Mouse (Mus musculus): ENCODE results near the gene Tpm1. TPM values are rescaled to one million over a fixed set of nuclear protein-coding genes. Genes with fewer than 3 reads are reported as not detected.

The Tpm1 gene
- 1,038 and 1,102 TPM in 2 replicates for polyA plus RNA-seq (2015; fragmentation: Nextera tagmentation; extraction: Ambion mirVana)

DNA sequence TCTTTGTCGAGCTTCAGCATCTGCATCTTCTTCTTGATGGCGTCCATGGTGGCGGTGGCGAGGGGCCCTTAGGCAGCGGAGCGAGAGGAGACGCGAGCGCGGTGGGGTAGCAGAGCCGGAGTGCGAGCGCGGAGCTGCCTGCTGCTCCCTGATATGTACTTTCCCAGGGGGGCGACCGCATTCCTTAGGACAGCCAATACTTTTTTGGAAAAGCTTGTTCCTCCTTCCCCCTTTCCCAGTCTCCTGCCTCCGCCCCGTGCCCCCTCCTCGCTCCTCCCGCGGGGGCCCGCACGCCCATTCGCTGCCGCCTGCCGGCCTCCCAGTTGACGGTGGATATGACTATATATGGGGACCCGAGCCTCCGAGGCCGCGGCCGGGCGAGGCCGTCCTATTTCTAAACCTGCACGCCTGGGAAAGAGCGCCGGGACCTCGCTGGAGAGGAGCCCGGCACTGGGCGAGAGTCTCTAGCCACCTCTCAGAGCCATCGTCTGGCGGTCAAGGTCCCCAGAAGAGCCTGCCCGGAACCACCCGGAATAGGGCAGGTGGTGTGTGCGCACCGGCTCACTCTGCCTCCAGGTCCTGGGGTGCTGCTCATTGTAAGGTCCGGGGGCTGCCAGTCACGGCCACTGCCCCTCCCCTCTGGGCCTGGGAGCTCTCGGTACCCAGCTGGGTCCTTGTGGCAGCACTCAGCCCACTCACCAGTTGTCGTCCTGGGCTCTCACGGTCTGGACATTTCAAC, at the start of gene Tpm1:
TSS of gene Tpm1 (minus strand) at position 321 of the 739 bp plus-strand sequence.
- ATAC-seq (ENCODE audit: insufficient read depth, low FRiP score, low read depth), result peak; percentile 82
- Histone ChIP-seq H3K36me3 (no peaks in the 10 kb centered on the region), H3K9ac (peak within 1 kb of the TSS; percentile 70), H3K4me3 (replicated peaks) (peak within 1 kb of the TSS; percentile 81), H3K9me3 (no peaks in the 10 kb centered on the region), H3K4me2 (peak within 1 kb of the TSS; percentile 84), H3K27me3 (replicated peaks) (no peaks in the 10 kb centered on the region), H3K4me1 (peaks cover 31% of the 10 kb centered on the region), H3K27ac (peak within 1 kb of the TSS; percentile 93)
- 1% methylated on average over 51 of the region's 51 CpGs for WGBS

- no peak for ATAC-seq (ENCODE audit: insufficient read depth, low FRiP score, low read depth)
- 0 out of 2 replicates have a peak, but pooled peaks cover 17% of the 10 kb centered on the region for H3K4me1 ChIP-seq
- no peaks in the 10 kb centered on the region for H3K9me3 ChIP-seq
- 91% methylated on average over 2 of the region's 2 CpGs for WGBS
- no peak overlapping the region for H3K4me2 ChIP-seq
- no peaks in the 10 kb centered on the region for H3K27me3 ChIP-seq (replicated peaks)
- no peak overlapping the region for H3K4me3 ChIP-seq (replicated peaks)
- no peak overlapping the region for H3K27ac ChIP-seq
- no peak overlapping the region for H3K9ac ChIP-seq
- no peaks in the 10 kb centered on the region for H3K36me3 ChIP-seq
These were observed 45.2 kb upstream of the Tpm1 start for GRCm38 (mm10) chr9:67094371-67094770.

DNA sequence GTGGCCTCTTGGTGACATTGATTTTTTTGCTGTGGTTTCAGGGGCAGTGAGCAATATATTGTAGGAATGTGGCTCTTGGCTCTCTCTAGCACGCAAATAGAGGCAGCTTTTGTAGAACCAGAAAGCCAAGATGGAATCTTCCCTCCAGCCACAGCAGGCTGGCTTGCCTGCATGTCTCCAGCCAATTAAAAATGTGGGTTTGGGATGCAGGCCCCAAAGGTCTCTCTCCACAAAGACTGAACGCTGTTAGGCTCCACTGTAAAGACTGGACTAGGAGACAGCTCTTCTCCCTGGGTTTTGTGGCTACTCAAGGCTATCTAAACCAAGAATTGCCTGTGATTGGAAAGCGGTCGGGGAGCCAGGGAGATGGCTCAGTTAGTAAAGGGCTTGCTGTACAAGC, 43.0 kb upstream of the Tpm1 start:
- no peak overlapping the region for H3K27ac ChIP-seq
- no peak overlapping the region for H3K4me2 ChIP-seq
- no peaks in the 10 kb centered on the region for H3K36me3 ChIP-seq
- ATAC-seq (ENCODE audit: insufficient read depth, low FRiP score, low read depth), result no peak
- 0 out of 2 replicates have a peak, but pooled peaks cover 14% of the 10 kb centered on the region for H3K4me1 ChIP-seq
- H3K4me3 ChIP-seq (replicated peaks), result no peak overlapping the region
- no peak overlapping the region for H3K9ac ChIP-seq
- no peaks in the 10 kb centered on the region for H3K27me3 ChIP-seq (replicated peaks)
- WGBS, result 74% methylated on average over 4 of the region's 4 CpGs
- H3K9me3 ChIP-seq, result no peaks in the 10 kb centered on the region

- Histone ChIP-seq H3K4me2 (no peak overlapping the region; the same call in 1 of the 2 replicates), H3K9ac (no peak overlapping the region), H3K4me1 (0 out of 2 replicates have a peak, but pooled peaks cover 14% of the 10 kb centered on the region), H3K9me3 (no peaks in the 10 kb centered on the region), H3K27me3 (replicated peaks) (no peaks in the 10 kb centered on the region), H3K27ac (0 out of 2 replicates have a peak overlapping the region, but pooled peaks have one; percentile 72), H3K36me3 (no peaks in the 10 kb centered on the region), H3K4me3 (replicated peaks) (no peak overlapping the region)
- 47% methylated on average over 7 of the region's 7 CpGs for WGBS
- no peak for ATAC-seq (ENCODE audit: insufficient read depth, low FRiP score, low read depth)
These were observed 42.4 kb upstream of the Tpm1 start for GRCm38 (mm10) chr9:67091598-67091997.

- H3K4me2 ChIP-seq, result no peak overlapping the region; the same call in 1 of the 2 replicates
- H3K9me3 ChIP-seq, result no peaks in the 10 kb centered on the region
- H3K27me3 ChIP-seq (replicated peaks), result no peaks in the 10 kb centered on the region
- 0 out of 2 replicates have a peak, but pooled peaks cover 14% of the 10 kb centered on the region for H3K4me1 ChIP-seq
- peak; percentile 24; the same call in 1 of the 2 replicates for ATAC-seq (ENCODE audit: insufficient read depth, low FRiP score, low read depth)
- WGBS, result 76% methylated on average over 11 of the region's 11 CpGs
- no peak overlapping the region for H3K4me3 ChIP-seq (replicated peaks)
- H3K9ac ChIP-seq, result no peak overlapping the region
- no peaks in the 10 kb centered on the region for H3K36me3 ChIP-seq
- peak overlapping the region; percentile 72 for H3K27ac ChIP-seq
These were observed 41.9 kb upstream of the Tpm1 start for GRCm38 (mm10) chr9:67091151-67091550.

DNA sequence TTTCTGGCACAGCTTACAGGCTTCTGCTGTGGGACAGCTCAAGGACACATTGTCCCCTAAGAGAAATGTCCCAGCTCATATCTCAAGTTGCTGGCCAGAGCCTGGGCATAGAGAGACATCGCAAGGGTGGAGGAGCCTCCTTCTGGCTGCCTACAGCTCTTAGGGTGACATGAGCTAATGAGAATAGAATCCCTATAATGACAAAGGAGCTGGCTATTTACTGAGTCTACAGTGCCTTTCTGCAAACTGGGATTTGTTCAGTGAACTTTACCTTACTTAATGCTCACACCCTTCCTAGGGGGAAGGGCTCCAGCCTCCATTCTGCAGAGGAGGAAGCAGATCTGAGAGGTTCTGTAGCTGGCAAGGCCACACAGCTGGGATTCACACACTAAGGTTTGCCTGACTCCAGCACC, 41.4 kb upstream of the Tpm1 start:
- no peaks in the 10 kb centered on the region for H3K9me3 ChIP-seq
- WGBS, result 50% methylated on average over 1 of the region's 1 CpGs
- peak overlapping the region; percentile 72 for H3K27ac ChIP-seq
- no peaks in the 10 kb centered on the region for H3K36me3 ChIP-seq
- no peak overlapping the region for H3K4me2 ChIP-seq
- ATAC-seq (ENCODE audit: insufficient read depth, low FRiP score, low read depth), result peak; percentile 79
- no peaks in the 10 kb centered on the region for H3K27me3 ChIP-seq (replicated peaks)
- no peak overlapping the region for H3K4me3 ChIP-seq (replicated peaks)
- H3K4me1 ChIP-seq, result 0 out of 2 replicates have a peak, but pooled peaks cover 14% of the 10 kb centered on the region
- H3K9ac ChIP-seq, result no peak overlapping the region

DNA sequence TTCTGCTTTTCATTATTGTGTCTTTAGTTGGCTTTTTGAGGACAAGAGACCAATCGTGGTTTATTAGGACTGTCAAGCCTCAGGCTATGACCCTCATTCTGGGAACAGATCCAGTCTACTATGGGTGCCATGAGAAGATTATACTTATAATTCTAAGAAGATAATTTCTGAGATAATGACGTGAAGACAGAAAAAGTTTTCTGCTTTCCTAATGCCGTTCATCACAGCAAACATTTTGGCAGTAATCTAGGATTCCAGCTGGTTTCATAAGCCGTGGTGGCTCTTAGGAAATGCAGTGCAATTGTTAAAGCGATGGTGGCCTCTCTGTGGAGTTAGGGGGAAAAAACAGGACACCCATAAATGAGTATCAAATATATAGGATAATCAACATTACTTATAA, 40.0 kb upstream of the Tpm1 start:
- Histone ChIP-seq H3K36me3 (no peaks in the 10 kb centered on the region), H3K4me2 (no peak overlapping the region), H3K27ac (no peak overlapping the region), H3K4me1 (0 out of 2 replicates have a peak, but pooled peaks cover 14% of the 10 kb centered on the region), H3K9ac (no peak overlapping the region), H3K4me3 (replicated peaks) (no peak overlapping the region), H3K27me3 (replicated peaks) (no peaks in the 10 kb centered on the region), H3K9me3 (no peaks in the 10 kb centered on the region)
- ATAC-seq (ENCODE audit: insufficient read depth, low FRiP score, low read depth), result no peak
- WGBS, result 55% methylated on average over 5 of the region's 5 CpGs

DNA sequence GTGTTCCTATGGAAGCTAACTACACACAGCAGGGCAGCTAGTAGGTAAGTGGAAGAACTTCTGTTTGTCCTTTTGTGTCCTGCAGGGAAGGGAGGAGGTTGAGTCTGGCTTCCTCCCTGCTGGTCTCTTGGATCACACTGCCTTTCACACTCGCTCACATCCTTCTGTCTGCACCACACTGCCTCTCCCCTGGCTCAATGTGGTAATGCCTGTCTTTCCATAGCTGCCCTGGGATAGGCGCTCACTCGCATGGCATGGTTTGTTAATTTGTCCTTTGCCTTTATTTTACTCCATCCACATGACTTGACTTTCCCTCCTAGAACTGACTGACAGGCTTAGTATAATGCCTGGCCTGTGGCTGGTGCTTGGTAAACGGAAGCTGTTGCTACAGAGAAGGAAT, 34.6 kb upstream of the Tpm1 start:
- Histone ChIP-seq H3K27me3 (replicated peaks) (no peaks in the 10 kb centered on the region), H3K9ac (no peak overlapping the region), H3K4me1 (0 out of 2 replicates have a peak, but pooled peaks cover 3% of the 10 kb centered on the region), H3K4me3 (replicated peaks) (no peak overlapping the region), H3K9me3 (no peaks in the 10 kb centered on the region), H3K27ac (no peak overlapping the region), H3K4me2 (no peak overlapping the region), H3K36me3 (no peaks in the 10 kb centered on the region)
- 47% methylated on average over 4 of the region's 4 CpGs for WGBS
- no peak for ATAC-seq (ENCODE audit: insufficient read depth, low FRiP score, low read depth)

- Histone ChIP-seq H3K27ac (peak overlapping the region; percentile 51; the same call in 1 of the 2 replicates), H3K36me3 (no peaks in the 10 kb centered on the region), H3K4me1 (peaks cover 13% of the 10 kb centered on the region), H3K27me3 (replicated peaks) (no peaks in the 10 kb centered on the region), H3K4me3 (replicated peaks) (no peak overlapping the region), H3K4me2 (no peak overlapping the region), H3K9me3 (no peaks in the 10 kb centered on the region), H3K9ac (no peak overlapping the region)
- 38% methylated on average over 5 of the region's 5 CpGs for WGBS
- peak; percentile 48; the same call in 1 of the 2 replicates for ATAC-seq (ENCODE audit: insufficient read depth, low FRiP score, low read depth)
These were observed 32.5 kb upstream of the Tpm1 start for GRCm38 (mm10) chr9:67081688-67082087.

GRCm38 (mm10) chr9:67077658-67078319, 28.6 kb upstream of the Tpm1 start:
- Histone ChIP-seq H3K4me1 (peaks cover 13% of the 10 kb centered on the region), H3K27me3 (replicated peaks) (no peaks in the 10 kb centered on the region), H3K9ac (no peak overlapping the region), H3K36me3 (no peaks in the 10 kb centered on the region), H3K9me3 (no peaks in the 10 kb centered on the region), H3K4me2 (no peak overlapping the region), H3K4me3 (replicated peaks) (no peak overlapping the region), H3K27ac (peak overlapping the region; percentile 85)
- peak; percentile 89 for ATAC-seq (ENCODE audit: insufficient read depth, low FRiP score, low read depth)
- WGBS, result 16% methylated on average over 8 of the region's 8 CpGs

- Histone ChIP-seq H3K27ac (peak overlapping the region; percentile 85), H3K4me3 (replicated peaks) (no peak overlapping the region), H3K27me3 (replicated peaks) (no peaks in the 10 kb centered on the region), H3K4me1 (peaks cover 13% of the 10 kb centered on the region), H3K9ac (no peak overlapping the region), H3K9me3 (no peaks in the 10 kb centered on the region), H3K4me2 (no peak overlapping the region), H3K36me3 (no peaks in the 10 kb centered on the region)
- 46% methylated on average over 7 of the region's 7 CpGs for WGBS
- no peak for ATAC-seq (ENCODE audit: insufficient read depth, low FRiP score, low read depth)
These were observed 28.1 kb upstream of the Tpm1 start for GRCm38 (mm10) chr9:67077266-67077657.

GRCm38 (mm10) chr9:67072182-67072581, 23.0 kb upstream of the Tpm1 start:
- Histone ChIP-seq H3K4me3 (replicated peaks) (no peak overlapping the region), H3K9ac (no peak overlapping the region), H3K36me3 (no peaks in the 10 kb centered on the region), H3K27ac (peak overlapping the region; percentile 89; the same call in 1 of the 2 replicates), H3K9me3 (no peaks in the 10 kb centered on the region), H3K27me3 (replicated peaks) (no peaks in the 10 kb centered on the region), H3K4me2 (no peak overlapping the region), H3K4me1 (peaks cover 9% of the 10 kb centered on the region)
- WGBS, result 32% methylated on average over 2 of the region's 2 CpGs
- ATAC-seq (ENCODE audit: insufficient read depth, low FRiP score, low read depth), result no peak
